Mouse (Mus musculus) spleen, postnatal 10 days (tissue): Measurements from ENCODE around the gene Chrd.
A peak's percentile ranks its signal among the peaks of the same experiment; 100 is the strongest.

Source experiments
- DNase-seq, 2 experiments: peaks; one replicate each; pipeline ENCODE4 v3.0.0; 2021 to 2022; ENCODE audit warnings: low spot score in 2 of 2

Chrd gene

DNA sequence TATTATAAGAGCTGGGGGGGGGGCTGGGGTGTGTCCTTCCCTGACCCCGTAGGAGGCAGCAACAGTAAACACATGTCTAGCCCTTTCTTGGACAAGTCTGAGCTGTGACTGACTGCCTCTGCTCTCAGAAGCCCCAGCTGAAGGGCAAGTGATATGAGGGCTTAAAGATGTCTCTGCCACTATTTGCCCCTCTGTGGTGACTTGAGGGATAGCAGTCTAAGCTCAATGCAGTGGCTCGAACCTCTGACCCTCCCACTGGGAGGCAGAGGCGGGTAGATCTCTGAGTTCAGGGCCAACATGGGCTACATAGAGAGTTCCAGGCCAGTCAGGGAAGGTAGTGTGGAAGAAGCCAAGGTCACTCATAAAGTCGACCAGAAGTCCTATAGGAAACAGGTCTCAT lies 22.1 kb upstream of the Chrd start:
- DNase-seq, result peak in 1 of 2 experiments; percentile 45

DNA sequence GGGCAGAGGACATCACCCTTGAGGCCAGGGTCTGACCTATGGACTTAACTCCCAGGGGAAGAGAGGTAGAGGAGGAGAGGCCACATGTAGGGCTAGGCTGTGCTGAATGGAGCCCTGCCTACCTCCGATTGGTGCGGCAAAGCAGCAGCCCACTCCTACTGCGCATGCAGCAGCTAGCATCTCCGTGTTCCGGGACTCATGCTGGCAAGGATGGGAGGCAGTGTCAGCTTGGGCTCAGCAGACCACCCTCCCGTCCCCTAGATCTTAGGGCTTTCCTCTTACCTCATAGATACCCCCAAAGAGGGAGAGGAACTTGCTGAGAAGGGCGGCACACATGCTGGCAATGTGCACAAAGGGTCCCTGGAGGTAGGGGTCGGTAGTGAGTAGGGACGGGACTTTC lies 20.7 kb upstream of the Chrd start:
- no peak for DNase-seq

DNA sequence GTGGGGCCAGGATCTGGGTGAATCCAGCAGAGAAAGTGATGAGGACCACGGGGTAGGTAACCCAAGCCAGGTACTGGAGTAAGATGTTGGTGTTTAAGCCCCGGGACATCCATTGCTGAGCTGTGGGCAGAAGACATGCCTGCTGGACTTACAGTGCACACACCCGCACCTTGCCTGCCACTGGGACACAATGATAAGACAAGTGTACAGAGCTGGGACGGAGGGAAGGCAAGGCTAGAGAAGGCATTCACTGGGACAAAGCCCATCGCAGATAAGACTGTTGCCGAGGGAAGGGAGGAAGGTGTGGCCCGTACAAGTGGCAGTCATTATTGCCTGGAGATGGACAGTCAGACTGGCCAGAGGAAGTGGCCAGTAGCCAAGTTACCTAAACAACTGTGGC lies 20.0 kb upstream of the Chrd start:
- peak in 1 of 2 experiments; percentile 45 for DNase-seq

DNA sequence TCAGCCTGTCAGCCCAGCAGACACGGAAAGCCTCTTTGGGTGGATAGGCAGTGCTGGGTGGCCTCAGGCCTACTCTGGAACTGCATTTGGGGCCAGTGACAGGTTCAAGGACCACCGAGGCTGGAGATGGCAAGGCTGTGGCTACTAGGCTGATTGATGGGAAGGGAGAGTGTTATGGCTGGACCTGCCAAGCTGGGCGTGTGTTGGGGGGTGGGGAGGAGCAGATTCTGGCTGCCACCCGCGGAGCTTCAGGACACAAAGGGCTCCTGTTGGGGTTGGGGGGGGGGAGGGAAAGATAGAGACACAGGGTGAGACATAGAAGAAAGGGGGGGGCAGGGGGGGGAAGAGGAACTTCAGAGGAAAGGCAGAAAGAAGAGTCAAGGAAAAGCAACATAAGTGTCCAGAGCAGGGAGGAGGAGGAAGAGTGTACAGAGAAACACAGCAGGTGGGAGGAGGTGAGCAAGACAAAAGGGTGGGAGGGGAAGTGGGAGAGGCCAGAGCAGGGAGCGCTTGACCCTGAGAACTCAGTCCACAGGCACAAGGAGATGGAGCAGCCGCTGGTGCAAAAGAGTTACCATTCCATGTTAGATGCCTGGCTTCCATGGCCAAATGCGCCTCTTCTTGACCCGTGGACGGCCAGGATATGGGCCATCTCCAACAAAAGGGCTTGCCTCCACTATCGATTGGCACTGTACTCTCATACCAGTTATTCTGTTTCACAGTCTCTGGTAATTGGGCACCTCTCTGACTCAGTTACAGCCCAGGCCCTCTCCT lies 18.4 kb upstream of the Chrd start:
- DNase-seq, result peak in 1 of 2 experiments; percentile 26

DNA sequence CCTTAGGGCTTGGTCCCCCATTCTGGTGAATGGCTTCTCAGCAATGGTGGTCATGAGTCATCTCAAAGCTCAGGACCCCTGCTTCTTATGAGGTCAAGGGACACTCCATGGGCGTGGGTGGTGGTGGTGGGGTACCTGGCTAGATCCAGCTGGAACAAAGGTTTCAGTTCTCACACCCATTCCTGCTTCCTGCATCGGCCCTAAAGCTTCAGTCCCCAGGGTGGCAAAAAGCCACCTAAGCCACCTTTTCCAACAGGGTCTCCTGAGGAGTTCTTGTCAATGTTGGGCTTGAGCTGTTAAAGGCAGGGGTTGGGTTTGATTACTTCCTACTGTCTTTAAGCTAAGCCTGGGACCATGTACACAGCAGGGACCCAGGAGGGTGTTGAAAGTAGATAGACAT lies 17.8 kb upstream of the Chrd start:
- peak in 1 of 2 experiments; percentile 24 for DNase-seq

DNA sequence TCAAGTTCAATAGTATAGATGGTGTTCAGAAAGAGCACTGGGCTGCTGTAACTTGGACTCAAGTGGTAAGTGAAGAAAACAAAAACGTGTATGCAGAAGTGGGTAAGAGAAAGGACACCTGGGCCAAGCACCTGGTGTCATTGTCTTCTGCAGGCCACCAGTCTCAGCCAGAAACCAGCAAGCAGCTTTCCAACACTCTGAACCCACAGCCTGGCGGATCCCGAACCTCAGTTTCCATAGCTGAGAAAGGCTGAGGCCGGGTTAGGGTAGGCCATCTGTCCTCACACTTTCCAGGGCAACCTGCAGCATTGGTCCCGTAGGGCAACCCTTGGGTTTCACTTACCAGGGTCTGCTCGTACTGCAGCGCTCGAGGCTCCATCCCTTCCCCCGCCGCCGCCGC lies 17.4 kb upstream of the Chrd start:
- DNase-seq, result no peak

DNA sequence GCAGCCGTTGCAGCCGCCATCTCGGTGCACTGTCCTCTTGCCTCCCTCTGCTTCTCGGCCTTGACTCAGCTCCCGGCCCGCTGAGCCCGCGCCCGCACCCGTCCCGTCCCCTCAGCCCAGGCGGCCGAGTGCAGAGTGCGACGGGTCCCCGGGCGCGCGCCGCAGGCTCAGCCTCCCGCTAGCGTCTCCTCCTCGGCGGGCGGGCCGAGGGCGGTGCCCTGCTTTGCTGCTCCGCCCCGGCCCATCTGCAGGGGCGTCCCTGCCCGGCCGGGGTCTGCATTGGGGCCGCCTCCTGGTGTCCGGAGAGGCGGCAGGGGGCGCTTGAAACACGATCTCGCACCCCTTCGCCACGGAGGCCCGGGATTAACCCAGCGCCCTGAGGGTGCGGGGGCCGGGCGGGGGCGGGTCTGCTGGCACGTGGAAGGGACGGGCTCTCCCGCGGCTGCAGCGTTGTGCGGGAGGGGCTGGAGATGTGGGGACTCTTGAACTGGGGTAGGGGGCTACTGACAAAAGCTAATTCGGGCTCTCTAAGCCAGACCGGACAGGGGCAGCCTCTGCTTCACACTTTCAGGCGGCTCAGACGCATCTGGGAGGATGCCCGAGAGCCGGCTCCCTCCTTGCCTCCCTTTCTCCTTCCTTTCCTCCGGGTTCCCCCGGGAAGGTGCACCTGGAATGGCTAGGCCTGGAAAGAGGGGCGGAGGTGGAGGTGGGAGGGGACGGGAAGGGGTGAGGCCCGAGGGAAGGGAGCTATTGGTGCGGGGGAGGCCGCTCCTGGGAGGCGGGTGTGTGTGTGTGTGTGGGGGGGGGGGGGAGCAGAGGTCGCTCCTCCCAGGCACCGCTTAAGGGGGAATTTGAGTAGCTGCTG lies 16.7 kb upstream of the Chrd start:
- DNase-seq, result peak; percentile 74 to 81

DNA sequence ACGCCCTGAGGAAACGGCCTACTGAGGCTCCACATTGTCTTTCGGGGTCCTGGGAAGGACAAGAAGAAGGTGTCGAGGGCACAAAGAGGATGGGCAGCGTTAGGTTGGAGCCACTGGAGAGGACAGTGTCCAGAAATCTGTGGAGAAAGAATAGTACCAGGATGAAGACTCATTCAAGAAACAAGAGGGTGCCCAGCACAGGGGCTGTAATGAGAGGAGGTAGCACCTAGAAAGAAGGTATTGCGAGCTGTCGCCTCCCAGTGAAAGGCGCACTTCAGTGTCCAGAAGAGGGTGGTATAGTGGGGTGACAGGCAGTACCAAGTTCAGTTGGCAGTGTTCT lies 16.1 kb upstream of the Chrd start:
- DNase-seq, result no peak

DNA sequence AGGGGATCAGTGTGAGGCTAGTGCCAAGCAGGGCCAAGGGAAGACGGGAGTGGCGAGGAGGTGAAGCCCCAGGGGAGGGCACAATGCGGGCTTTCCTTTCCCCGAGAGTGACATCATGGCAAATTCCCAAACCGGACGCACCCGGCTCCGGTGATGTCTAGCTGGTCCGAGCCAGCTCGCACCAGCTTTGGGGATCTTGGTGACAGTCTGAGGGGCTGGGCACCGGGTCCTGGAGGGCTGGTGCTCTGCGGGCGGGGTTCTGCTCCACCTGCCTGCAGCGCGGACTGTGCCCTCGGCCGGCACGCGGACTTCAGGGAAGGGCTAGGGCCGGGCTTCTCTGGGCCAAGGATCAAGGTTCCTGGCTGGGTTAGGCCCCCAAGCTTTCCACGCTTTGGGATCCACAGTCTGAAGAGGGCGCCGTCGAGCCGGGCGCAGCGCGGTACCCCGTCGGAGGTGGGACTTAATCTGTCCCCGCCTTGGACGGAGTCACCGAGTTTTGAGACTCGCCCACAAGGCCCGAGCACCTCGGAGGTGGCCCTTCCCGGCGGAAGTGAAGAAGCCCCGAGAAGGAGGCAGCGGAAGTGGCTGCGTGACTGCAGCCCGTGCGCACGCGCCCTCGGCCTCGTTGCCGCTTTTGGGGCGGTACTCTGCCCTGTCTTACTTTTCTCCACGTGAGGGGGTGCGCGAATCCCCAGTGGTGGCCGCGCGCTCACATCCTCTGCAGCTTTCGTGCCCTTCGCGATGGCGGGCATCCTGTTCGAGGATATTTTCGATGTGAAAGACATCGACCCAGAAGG lies 15.5 kb upstream of the Chrd start, which contains the start of the genes Polr2h and Clcn2:
Gene Polr2h (plus strand): TSS at position 485 of the 797 bp plus-strand sequence.
Gene Clcn2 (minus strand): TSS at position 566 of the 797 bp plus-strand sequence.
- DNase-seq, result peak; percentile 97

DNA sequence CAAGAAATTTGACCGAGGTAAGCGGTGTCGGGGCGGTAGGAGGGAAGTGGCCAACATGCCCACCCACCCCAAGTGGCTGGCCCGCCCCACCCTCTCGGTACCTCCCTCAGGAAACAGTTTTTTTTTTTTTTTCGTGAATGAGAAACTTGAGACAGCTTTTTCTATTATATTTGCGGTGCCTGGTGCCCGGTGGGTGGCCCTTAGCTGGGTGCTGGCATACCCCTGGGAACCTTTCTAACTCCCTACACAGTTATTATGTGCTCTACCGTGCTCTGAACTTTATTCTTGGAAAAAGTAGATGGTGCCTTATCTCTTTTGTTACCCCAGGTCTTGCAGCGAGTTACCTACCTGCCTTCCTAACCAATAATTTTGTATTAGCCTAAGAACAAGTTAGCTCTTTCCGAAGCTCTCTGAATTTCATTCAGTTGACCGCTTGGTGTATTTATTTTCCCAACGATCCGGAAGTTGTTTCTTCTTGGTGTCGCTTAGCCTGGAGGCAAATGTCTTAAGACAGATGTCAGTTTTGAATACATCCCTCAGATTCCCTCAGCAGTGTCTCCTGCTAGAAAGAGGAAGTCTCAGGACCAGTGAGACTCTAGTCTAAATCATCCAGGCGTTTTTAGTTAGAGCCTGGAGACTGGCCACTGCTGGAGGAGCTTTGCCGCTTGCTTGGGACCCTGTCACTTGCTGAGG lies 14.8 kb upstream of the Chrd start:
- no peak for DNase-seq

DNA sequence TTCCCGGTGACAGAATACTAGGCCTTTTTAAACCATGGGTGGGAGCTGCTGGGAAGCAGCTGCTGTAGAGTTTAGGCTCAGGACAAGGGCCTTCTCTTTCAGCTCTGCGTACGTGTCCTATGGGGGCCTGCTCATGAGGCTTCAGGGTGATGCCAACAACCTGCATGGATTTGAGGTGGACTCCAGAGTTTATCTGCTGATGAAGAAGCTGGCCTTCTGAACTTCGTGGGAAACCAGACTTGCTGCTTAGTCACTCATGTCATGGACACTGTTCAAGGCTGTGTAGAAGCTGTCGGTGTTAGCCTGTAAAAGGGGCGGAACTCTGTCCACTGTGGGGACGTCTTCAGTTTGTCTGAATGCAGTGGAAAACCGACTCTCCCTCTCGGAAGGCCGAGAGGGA lies 11.1 kb upstream of the Chrd start:
- no peak for DNase-seq

DNA sequence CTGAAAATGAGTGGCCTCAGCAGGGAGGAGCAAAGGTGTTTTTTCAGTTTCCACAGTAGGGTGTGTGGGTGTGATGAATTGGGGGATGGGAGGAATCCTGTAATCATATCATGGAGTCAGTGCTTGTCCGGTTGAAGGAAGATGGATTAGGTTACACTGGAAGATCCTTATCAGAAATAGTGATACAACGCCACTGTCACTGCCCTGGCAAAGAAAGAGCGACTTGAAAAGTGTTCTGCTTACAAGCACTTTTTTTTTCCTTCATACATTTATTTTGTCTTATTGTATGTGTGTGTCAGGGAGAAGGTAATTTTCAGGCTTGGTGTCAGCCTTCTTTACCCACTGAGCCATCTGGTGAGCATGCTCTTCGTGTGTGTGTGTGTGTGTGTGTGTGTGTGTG lies 10.2 kb upstream of the Chrd start:
- no peak for DNase-seq

DNA sequence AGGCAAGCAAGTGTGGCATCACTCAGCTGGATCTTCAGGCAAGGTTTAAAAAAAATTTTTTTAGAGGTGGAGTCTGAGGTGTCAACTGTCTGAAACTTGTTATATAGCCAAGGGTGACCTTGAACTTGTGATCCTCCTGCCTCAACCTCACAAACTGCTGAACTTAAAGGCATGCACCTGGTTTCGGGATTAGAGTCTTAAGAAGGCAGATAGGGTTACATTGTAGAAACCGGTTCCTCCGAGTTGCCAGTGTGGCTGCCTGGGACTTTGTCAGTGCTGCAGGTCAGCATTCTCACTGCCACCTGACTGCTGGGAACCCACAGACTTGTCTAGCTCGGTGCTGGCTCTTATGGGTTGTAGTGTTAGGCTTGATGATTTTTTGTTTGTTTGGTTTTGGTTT lies 9.7 kb upstream of the Chrd start:
- DNase-seq, result no peak

DNA sequence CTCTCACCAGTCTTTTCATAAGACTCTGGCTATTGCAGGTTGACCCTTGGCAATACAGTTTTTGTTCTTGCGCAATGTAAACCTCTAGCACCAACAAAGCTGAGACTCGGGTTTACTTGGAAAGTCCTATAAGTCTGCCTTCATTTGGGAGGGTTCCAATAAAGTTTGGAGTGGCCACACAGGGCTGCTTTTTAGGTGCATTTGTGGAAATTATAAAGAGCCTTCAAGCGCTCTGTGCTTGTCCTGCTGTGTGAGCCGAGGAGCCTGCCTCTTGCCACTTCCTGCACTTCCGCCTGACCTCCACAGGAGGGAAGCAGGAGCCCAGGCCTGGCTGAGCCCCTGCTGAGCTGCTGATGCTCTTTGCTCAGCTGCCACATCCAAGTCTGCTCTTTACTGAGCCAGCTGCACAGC lies 8.6 kb upstream of the Chrd start:
- peak in 1 of 2 experiments; percentile 45 for DNase-seq

DNA sequence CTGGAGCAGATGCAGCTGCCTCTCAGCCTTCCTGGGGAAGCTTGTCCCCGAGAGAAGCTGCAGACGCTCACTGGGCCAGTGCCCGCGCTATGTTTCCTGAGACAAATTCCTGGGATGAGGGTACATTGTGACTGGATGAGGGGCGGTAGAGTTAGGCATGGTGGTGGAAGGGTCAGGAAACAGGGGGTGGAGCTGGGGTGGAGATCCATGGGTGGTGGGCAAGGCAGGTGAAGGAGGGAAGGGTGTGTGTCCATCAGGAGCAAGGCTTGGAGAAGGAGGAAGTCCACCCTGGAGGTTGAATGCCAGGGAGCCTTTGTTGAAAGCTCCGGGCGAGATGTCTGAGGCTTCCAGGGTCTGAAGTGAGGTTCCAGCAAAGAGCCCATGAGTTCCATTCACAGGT lies 7.6 kb upstream of the Chrd start:
- peak in 1 of 2 experiments; percentile 2 for DNase-seq

DNA sequence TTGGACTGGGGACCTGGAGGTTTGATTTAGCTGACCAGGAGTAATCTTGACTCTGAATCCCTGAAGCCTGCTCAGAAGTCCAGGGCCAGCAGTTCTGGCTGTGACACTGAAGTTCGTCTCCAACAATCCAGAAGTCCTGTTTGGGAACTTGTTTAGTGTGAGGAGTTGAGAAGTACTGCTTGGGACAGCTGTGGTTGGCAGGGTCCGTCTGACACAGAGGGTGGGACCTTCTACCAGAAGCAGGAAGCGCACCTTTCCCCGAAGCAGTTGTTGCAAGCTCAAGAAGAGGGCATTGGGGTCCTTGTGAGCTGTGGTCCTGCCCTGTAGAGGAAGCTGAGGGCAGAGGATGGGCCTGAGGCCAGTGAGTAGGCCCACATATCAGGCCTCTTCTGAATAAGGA lies 7.2 kb upstream of the Chrd start:
- no peak for DNase-seq

DNA sequence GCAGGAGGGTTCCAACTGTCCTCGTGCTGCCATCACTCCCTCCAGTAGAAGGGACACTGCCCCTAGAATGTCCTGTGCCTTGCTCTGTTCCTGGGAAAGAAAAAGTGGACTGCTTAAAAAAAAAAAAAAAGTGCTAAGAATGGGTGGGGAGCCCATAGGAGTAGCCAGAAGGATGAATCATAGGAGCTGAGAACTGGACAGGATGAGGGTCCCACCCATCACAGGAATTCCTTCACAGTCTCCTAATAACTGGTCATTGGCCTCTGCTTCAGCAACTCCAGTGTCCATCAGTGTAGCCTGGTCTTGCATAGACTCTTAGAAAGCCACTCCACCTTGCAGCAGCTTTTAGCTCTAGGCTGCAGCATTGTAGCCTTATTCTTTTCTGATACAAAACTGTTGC lies 6.5 kb upstream of the Chrd start:
- no peak for DNase-seq

DNA sequence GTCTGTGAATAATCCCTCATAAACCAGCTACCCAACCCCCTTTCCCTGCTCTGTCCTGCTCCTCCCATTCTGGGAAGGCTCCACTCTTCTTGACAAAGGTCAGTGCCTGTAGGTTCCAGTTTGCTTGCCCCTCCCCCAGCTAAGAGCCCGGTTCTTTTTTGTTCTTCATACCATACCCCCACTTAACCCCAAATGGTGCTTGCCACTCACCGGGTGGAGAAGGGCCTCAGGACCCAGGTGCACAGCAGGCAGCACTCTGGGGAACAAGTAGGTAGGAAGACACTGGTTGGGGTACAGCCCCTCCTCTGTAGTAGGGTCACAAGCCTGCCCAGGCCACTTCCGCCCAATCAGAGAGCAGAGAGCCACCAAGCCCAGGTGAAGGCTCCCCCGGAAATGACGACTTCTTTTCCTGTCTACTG lies 2.6 kb upstream of the Chrd start:
- no peak for DNase-seq

DNA sequence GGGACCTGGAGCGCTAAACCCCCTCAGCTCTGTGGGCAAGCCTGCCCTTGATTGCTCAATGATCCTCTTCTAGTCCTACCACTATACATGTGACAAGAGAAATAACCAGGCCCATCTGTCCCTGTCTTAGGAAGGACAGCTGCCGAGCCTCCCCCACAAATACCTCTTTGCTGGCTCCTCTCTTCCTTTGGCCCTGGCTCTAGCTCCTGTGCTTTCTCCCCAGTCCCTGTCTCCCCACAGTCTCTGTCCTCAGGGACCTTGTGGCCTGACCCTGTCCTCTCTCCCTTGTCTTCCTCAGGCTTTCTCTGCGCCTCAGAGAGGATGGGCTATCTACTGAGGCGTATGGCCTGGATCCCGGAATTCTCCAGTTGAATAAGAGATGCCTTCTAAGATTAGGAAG lies 1.2 kb upstream of the Chrd start:
- DNase-seq, result no peak

DNA sequence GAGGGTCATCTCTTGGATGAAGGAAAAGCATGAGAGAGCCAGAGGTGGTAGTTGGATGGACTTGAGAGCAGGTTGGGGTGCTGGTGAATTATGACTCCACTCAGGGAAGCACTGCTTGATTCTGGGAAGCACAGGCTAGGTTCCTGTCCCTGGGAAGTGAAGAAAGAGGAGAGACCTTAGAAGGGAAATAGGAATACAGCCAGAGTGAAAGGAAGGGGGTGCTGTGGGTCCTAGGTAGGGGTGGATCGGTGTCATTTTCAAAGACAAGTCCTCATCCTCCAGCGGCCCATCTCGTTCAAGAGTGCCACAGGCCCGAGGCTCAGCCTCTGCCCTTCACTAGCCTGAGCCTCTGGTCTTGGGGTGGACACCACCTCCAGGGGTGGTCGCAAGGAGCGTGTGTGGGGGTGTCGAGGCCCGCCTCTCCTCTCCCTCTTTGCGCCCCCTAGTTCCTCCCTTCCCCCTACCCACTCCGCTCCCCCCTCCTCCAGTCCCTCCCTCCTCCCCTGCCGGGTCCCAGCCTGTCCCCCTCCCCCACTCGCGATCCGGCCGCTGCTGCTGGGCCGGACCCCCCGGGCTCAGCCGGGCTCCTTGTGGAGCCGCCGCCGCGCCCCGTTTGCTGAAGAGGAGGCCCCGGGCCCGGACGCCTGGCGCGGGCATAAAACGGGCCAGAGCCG lies 539 bp upstream of the Chrd start:
- DNase-seq, result no peak
